Mouse (Mus musculus): ENCODE measurements around the gene Tppp3.

DNA sequence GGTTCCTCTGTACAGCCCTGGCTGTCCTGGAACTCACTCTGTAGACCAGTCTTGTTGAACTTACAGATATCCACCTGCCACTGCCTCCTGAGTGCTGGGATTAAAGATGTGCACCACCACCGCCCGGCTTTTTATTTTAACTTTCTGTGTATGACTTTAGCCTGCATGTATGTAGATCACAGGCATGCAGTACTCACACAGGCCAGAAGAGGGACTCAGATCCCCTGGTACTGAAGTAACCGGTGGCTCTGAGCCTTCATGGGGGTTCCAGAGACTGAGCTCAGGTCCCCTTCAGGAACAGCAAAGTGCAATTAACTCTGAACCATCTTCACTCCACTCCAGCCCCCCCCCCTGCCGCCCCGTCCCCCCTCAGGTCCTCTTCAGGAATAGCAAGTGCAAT is 32.5 kb downstream of the Tppp3 start:
- TF ChIP-seq POLR2A (IDR thresholded peaks at IDR 0.05; ENCODE audit: borderline replicate concordance, control insufficient read depth, low read depth, low read length) = no peak
- peak; percentile 47; the same call in 1 of the 2 replicates for TF ChIP-seq CTCF (IDR thresholded peaks at IDR 0.05; ENCODE audit: control insufficient read depth, insufficient read depth, low read length)

Measured in bone marrow, adult 2 months (tissue).